Mouse (Mus musculus) heart, adult 2 months (tissue): ENCODE results near the gene Tjp1. TPM values are rescaled to one million over a fixed set of nuclear protein-coding genes. Genes with fewer than 3 reads are reported as not detected.
A peak's percentile ranks its signal among the peaks of the same experiment; 100 is the strongest.

Source experiments
- DNase-seq, 2 experiments: peaks; one replicate each; pipeline ENCODE4 v3.0.0; 2021
- H3K27ac ChIP-seq: fragments of 200-600 bp; 2 replicates; pipeline ENCODE4 v1.8.1; 2022
- H3K27me3 ChIP-seq: fragments of 200-500 bp; 2 replicates; pipeline ENCODE4 v1.6.1; 2012; ENCODE audit warnings: mild to moderate bottlenecking, low read length, inconsistent platforms, mixed read lengths; ENCODE audit not compliant: control insufficient read depth, insufficient read depth
- H3K36me3 ChIP-seq: fragments of 200-500 bp; 2 replicates; pipeline ENCODE4 v1.6.1; 2012; ENCODE audit warnings: low read length, inconsistent platforms; ENCODE audit not compliant: control insufficient read depth, insufficient read depth
- H3K4me1 ChIP-seq: fragments of 200-500 bp; 2 replicates; pipeline ENCODE4 v1.6.1; 2011; ENCODE audit warnings: low read length; ENCODE audit not compliant: control insufficient read depth, insufficient read depth
- H3K4me3 ChIP-seq: fragments of 200-600 bp; 2 replicates; pipeline ENCODE4 v1.8.1; 2022
- H3K79me2 ChIP-seq: fragments of 200-500 bp; replicated peaks from 2 replicates; pipeline ENCODE4 v1.6.1; 2012; ENCODE audit warnings: mild to moderate bottlenecking, inconsistent platforms, low read length, moderate library complexity, mixed read lengths; ENCODE audit not compliant: control insufficient read depth, insufficient read depth
- H3K9ac ChIP-seq: fragments of 200-500 bp; 2 replicates; pipeline ENCODE4 v1.6.1; 2012; ENCODE audit warnings: low read depth, mild to moderate bottlenecking, control low read depth, inconsistent platforms, low read length, mixed read lengths
- CTCF ChIP-seq: fragments of 200-600 bp; IDR thresholded peaks from 2 replicates; pipeline ENCODE4 v1.8.1; 2022; ENCODE audit warnings: antibody characterized with exemption, mild to moderate bottlenecking, moderate library complexity
- EP300 ChIP-seq: fragments of 200-500 bp; IDR thresholded peaks from 2 replicates; pipeline ENCODE4 v1.6.1; 2011; ENCODE audit warnings: low read depth, low read length, control low read depth; ENCODE audit not compliant: insufficient read depth
- POLR2A ChIP-seq: fragments of 200-500 bp; IDR thresholded peaks from 2 replicates; pipeline ENCODE4 v1.6.1; 2011; ENCODE audit warnings: mild to moderate bottlenecking, low read depth, low read length, control low read depth; ENCODE audit not compliant: insufficient read depth
- WGBS: fragments of 180-500 bp; shearing (Covaris S2); methylation state at CpG from one replicate; pipeline ENCODE4 v1.1.7; 2018; 5-methylcytosine and 5-hydroxymethylcytosine counted together
- intact Hi-C: fragments of 180-260 bp; cut with DNase I; formaldehyde crosslinking; loops from one replicate; pipeline ENCODE4 v1.15.1; 2025
- polyA plus RNA-seq: library from polyadenylated mRNA; depleted of rRNA; stranded (reverse); fragments of >200 nt; gene quantifications from 2 replicates; pipeline ENCODE4 v1.2.3, GENCODE M21; 2012
- total RNA-seq, 2 experiments: library from RNA; stranded (reverse); gene quantifications; 2 replicates each; pipeline ENCODE4 v1.2.3; 2021

The Tjp1 gene
- total and polyA plus RNA-seq, 3 experiments, result 21.7 to 99.7 (median 87.9) TPM

DNA sequence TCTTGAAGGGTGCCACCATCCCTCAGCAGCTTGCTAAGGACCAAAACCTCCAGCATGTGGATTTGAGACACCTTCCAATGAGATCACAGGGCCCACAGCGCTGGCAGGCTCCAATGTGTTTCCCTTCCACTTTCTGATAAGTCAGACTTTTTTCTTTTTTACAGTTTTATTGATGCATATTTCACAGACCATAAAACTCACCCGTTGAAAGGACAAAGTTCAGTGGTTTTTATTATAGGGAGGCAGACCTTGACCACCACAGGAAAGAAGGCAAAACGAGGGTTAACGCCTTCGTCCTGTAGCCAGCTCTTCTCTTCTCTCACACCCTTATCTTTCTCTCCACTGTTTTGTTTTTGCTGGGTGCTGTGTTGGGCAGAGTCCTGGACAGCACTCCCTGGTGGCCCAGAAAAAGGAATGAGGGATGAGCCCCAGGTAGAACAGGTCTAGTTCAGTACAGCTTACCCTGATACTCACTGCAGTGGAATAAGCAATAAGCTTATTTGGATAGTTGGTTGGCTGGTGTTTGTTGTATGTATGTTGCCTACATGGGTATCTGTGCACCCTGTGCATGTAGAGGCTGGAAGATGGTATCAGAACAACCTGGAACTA lies 43.3 kb downstream of the Tjp1 start:
- WGBS, result 59% methylated on average over 5 of the region's 5 CpGs
- H3K27me3 ChIP-seq, result no peaks in the 10 kb centered on the region
- no peaks in the 10 kb centered on the region for H3K79me2 ChIP-seq
- no peaks in the 10 kb centered on the region for H3K36me3 ChIP-seq
- H3K4me3 ChIP-seq, result no peak overlapping the region
- TF ChIP-seq EP300 (no peak), POLR2A (no peak), CTCF (no peak)
- intact Hi-C loops, result no loop called here
- H3K9ac ChIP-seq, result no peak overlapping the region
- H3K27ac ChIP-seq, result no peak overlapping the region
- no peak for DNase-seq
- peaks cover 2% of the 10 kb centered on the region; the same call in 1 of the 2 replicates for H3K4me1 ChIP-seq

GRCm38 (mm10) chr7:65482216-65482615 lies 45.4 kb downstream of the Tjp1 start:
- DNase-seq, result no peak
- Histone ChIP-seq H3K4me1 (peaks cover 2% of the 10 kb centered on the region; the same call in 1 of the 2 replicates), H3K79me2 (no peaks in the 10 kb centered on the region), H3K9ac (no peak overlapping the region), H3K4me3 (no peak overlapping the region), H3K27me3 (no peaks in the 10 kb centered on the region), H3K27ac (no peak overlapping the region), H3K36me3 (no peaks in the 10 kb centered on the region)
- no peak for TF ChIP-seq POLR2A
- no peak for TF ChIP-seq CTCF
- TF ChIP-seq EP300, result no peak
- intact Hi-C loops, result no loop called here
- WGBS, result 74% methylated on average over 2 of the region's 2 CpGs

DNA sequence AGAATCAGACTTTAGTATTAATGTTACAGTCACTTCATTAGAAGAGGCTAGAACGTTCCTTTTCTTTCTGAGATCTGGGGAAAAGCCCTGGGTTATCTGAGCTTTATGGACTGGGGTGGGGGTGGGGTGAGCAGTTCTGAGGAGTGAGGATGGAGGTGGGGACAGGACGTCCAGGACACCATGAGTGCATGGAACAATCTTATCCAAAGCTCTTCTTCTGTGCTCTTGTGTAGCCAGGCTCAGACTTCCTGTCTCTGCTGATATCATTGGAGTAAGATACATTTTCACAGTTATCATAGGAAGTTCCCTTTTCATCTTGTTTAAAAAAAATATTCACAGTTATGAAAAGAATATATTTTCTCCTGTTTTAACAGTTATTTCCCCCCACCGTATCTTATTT lies 55.5 kb downstream of the Tjp1 start:
- Histone ChIP-seq H3K9ac (no peak overlapping the region), H3K4me3 (no peak overlapping the region), H3K79me2 (no peaks in the 10 kb centered on the region), H3K4me1 (peaks cover 14% of the 10 kb centered on the region), H3K36me3 (peaks cover 5% of the 10 kb centered on the region), H3K27me3 (no peaks in the 10 kb centered on the region), H3K27ac (no peak overlapping the region)
- DNase-seq, result no peak
- WGBS, result 46% methylated on average over 3 of the region's 3 CpGs
- intact Hi-C loops, result no loop called here
- TF ChIP-seq POLR2A, result no peak
- TF ChIP-seq CTCF, result no peak
- no peak for TF ChIP-seq EP300

DNA sequence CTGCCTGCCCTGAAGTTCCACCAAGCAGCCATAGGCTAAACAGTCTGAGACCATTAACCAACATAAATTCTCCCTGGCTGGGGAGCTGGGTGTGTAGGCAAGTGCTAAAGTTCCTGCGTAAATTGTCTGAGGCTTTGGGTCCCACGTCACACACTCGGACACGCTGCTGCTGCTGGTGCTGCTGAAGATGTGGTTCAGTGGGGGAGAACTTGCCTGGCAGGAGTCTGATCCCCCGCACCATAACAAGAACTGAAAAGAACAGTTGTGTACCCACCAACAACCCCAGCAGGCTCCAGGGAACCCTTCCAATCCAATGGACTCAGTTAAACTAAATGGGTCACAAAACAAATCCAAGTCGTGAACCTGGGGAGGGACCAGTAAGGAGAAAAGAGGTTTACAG lies 56.2 kb downstream of the Tjp1 start:
- Histone ChIP-seq H3K4me1 (peaks cover 16% of the 10 kb centered on the region), H3K27me3 (no peaks in the 10 kb centered on the region), H3K36me3 (peaks cover 7% of the 10 kb centered on the region), H3K9ac (no peak overlapping the region), H3K4me3 (no peak overlapping the region), H3K79me2 (no peaks in the 10 kb centered on the region), H3K27ac (no peak overlapping the region)
- no peak for TF ChIP-seq POLR2A
- TF ChIP-seq CTCF, result no peak
- no peak for TF ChIP-seq EP300
- intact Hi-C loops, result no loop called here
- DNase-seq, result no peak
- WGBS, result 94% methylated on average over 6 of the region's 6 CpGs

DNA sequence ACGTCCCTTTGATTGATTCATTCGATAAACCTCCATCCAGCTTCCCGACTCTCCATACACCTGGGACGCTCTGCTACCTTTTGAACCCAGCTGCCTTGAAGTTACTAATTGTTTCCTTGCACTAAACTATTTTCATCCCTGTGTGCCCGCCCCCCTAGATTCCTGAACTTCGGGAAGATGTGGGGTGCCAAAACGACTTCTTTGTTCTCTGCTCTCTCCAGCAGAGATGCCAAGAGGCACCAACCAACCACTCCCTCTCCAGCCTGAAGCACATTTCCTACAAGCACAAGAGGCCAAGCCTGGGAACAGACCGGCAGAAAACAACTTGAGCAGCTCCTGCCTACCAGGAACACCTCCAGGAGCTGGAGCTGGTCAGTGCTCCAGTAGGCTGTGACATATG lies 57.4 kb downstream of the Tjp1 start:
- DNase-seq, result no peak
- H3K27me3 ChIP-seq, result no peaks in the 10 kb centered on the region
- H3K4me3 ChIP-seq, result no peak overlapping the region
- H3K79me2 ChIP-seq, result no peaks in the 10 kb centered on the region
- intact Hi-C loops, result no loop called here
- peaks cover 7% of the 10 kb centered on the region for H3K36me3 ChIP-seq
- no peak overlapping the region for H3K27ac ChIP-seq
- TF ChIP-seq EP300 (no peak), POLR2A (no peak), CTCF (no peak)
- no peak overlapping the region for H3K9ac ChIP-seq
- peaks cover 21% of the 10 kb centered on the region for H3K4me1 ChIP-seq
- WGBS, result 32% methylated on average over 8 of the region's 8 CpGs

DNA sequence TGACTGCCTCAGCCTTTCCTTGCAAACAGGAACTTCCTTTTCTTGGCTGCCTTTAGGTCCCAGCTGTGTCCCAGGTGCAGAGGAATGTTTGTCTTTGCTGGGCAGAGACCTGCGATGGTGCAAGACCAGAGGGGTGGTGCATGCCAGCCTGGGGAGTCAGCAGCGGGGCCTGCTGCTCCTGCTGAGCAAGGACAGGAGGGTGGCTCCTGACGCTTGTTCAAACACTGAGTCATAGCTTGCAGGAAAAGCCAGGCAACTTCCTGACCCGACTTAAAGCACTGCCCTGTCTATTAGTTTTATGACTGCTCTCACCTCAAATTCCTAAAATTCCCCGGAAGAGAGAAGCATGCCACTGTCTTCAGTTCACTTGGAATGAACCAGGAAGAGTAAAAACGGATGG lies 57.9 kb downstream of the Tjp1 start:
- H3K27ac ChIP-seq, result no peak overlapping the region; the same call in 1 of the 2 replicates
- H3K27me3 ChIP-seq, result no peaks in the 10 kb centered on the region
- peaks cover 7% of the 10 kb centered on the region for H3K36me3 ChIP-seq
- H3K9ac ChIP-seq, result no peak overlapping the region
- no peaks in the 10 kb centered on the region for H3K79me2 ChIP-seq
- DNase-seq, result peak in 1 of 2 experiments; percentile 34
- WGBS, result 19% methylated on average over 6 of the region's 6 CpGs
- H3K4me1 ChIP-seq, result peaks cover 21% of the 10 kb centered on the region
- intact Hi-C loops, result no loop called here
- TF ChIP-seq POLR2A, result no peak
- TF ChIP-seq EP300, result no peak
- no peak for TF ChIP-seq CTCF
- no peak overlapping the region for H3K4me3 ChIP-seq
